ENCODE assay signal across 10 mouse cellular contexts in genomic region chr13:55478036-55478435, GRCm38 (mm10). TPM values are rescaled to one million over a fixed set of nuclear protein-coding genes. Genes with fewer than 3 reads are reported as not detected.
A peak's percentile ranks its signal among the peaks of the same experiment; 100 is the strongest.
DNase-seq lines count a peak whose midpoint lies in the region; ATAC-seq and TF ChIP-seq lines count a peak whose summit lies in the region.
"Had no signal": no experiment of that assay in that cellular context is flagged by ENCODE, and none has a peak within 500 bp of the region (broad histone marks: within the 10 kb centered on the region; RNA-seq: fewer than 3 reads in every experiment).

No protein-coding gene starts in this region.

- no peak for ATAC-seq in intestine, postnatal 0 days
- no peak for ATAC-seq in intestine, embryonic 16.5 days

- TF ChIP-seq CTCF in intestine, postnatal 0 days (IDR thresholded peaks at IDR 0.05; ENCODE audit: low read depth): peak; percentile 66
- TF ChIP-seq CTCF in thymus, adult 2 months (IDR thresholded peaks at IDR 0.05; ENCODE audit: borderline replicate concordance, control insufficient read depth, extremely low read depth, insufficient read depth, low read length, poor library complexity): no peak
- TF ChIP-seq CTCF in embryonic fibroblast, embryonic 13.5 days (IDR thresholded peaks at IDR 0.05; ENCODE audit: borderline replicate concordance, insufficient read depth, low read length): peak; percentile 49; the same call in 1 of the 2 replicates

- no peaks in the 10 kb centered on the region for H3K9me3 ChIP-seq in intestine, postnatal 0 days (ENCODE audit: control insufficient read depth)
- H3K9me3 ChIP-seq in intestine, embryonic 16.5 days (ENCODE audit: control insufficient read depth, low read length): no peaks in the 10 kb centered on the region
- H3K9me3 ChIP-seq: heart, embryonic 15.5 days; stomach, embryonic 15.5 days had no signal

- peaks cover 22% of the 10 kb centered on the region; the same call in 1 of the 2 replicates for H3K36me3 ChIP-seq in intestine, postnatal 0 days (ENCODE audit: control insufficient read depth, insufficient read depth)
- peaks cover 6% of the 10 kb centered on the region; the same call in 1 of the 2 replicates for H3K36me3 ChIP-seq in intestine, embryonic 16.5 days (ENCODE audit: control insufficient read depth, insufficient read depth, low read length)
- no peaks in the 10 kb centered on the region for H3K36me3 ChIP-seq in thymus, adult 2 months (ENCODE audit: control insufficient read depth, insufficient read depth, low read length)
- no peaks in the 10 kb centered on the region for H3K36me3 ChIP-seq in splenic B cell, adult 2 months (ENCODE audit: control insufficient read depth, insufficient read depth, low read length, poor library complexity, severe bottlenecking)

- peak; percentile 26 for DNase-seq in thymus, postnatal 0 days (ENCODE audit: low spot score)
- DNase-seq in thymus, adult 2 months: no peak
- DNase-seq in splenic B cell, adult 2 months (ENCODE audit: low read depth, low spot score): peak; percentile 68
- no peak for DNase-seq in urinary bladder, postnatal 4 days (ENCODE audit: low spot score in 2 of 2)
- DNase-seq in urinary bladder, adult 18-20 months (ENCODE audit: low spot score in 2 of 2): no peak

- H3K4me2 ChIP-seq in intestine, postnatal 0 days (replicated peaks; ENCODE audit: low read depth): no peak overlapping the region
- H3K4me2 ChIP-seq in intestine, embryonic 16.5 days (ENCODE audit: low read depth, low read length): no peak overlapping the region
- H3K4me2 ChIP-seq: heart, embryonic 15.5 days; stomach, embryonic 15.5 days had no signal

- H3K4me3 ChIP-seq in intestine, postnatal 0 days (ENCODE audit: low read depth, low read length): no peak overlapping the region
- H3K4me3 ChIP-seq in intestine, embryonic 16.5 days (ENCODE audit: low read length): no peak overlapping the region
- no peak overlapping the region for H3K4me3 ChIP-seq in thymus, adult 2 months (ENCODE audit: control insufficient read depth, insufficient read depth, low read length)
- no peak overlapping the region for H3K4me3 ChIP-seq in embryonic fibroblast, embryonic 13.5 days (ENCODE audit: insufficient read depth, low read length)
- H3K4me3 ChIP-seq: heart, embryonic 15.5 days; stomach, embryonic 15.5 days had no signal

- H3K27ac ChIP-seq in intestine, postnatal 0 days (ENCODE audit: low read depth, low read length): no peak overlapping the region
- no peak overlapping the region for H3K27ac ChIP-seq in intestine, embryonic 16.5 days (ENCODE audit: low read length)
- H3K27ac ChIP-seq in thymus, adult 2 months (ENCODE audit: control insufficient read depth, insufficient read depth, low read length): no peak overlapping the region
- no peak overlapping the region for H3K27ac ChIP-seq in embryonic fibroblast, embryonic 13.5 days (ENCODE audit: insufficient read depth, low read length)
- H3K27ac ChIP-seq: stomach, embryonic 15.5 days had no signal

- no peaks in the 10 kb centered on the region for H3K4me1 ChIP-seq in intestine, postnatal 0 days (replicated peaks; ENCODE audit: control insufficient read depth, insufficient read depth, low read length)
- peaks cover 14% of the 10 kb centered on the region for H3K4me1 ChIP-seq in intestine, embryonic 16.5 days (ENCODE audit: control insufficient read depth, insufficient read depth, low read length)
- H3K4me1 ChIP-seq in thymus, adult 2 months (replicated peaks; ENCODE audit: control insufficient read depth, insufficient read depth, low read length): peaks cover 10% of the 10 kb centered on the region
- peaks cover 7% of the 10 kb centered on the region for H3K4me1 ChIP-seq in embryonic fibroblast, embryonic 13.5 days (ENCODE audit: control insufficient read depth, insufficient read depth, low read length)

- H3K27me3 ChIP-seq in intestine, postnatal 0 days (replicated peaks; ENCODE audit: control insufficient read depth, insufficient read depth, low read length): peaks cover under 1% of the 10 kb centered on the region; the same call in 1 of the 2 replicates
- no peaks in the 10 kb centered on the region for H3K27me3 ChIP-seq in intestine, embryonic 16.5 days (replicated peaks; ENCODE audit: control insufficient read depth, insufficient read depth, low read length)
- no peaks in the 10 kb centered on the region; the same call in 1 of the 2 replicates for H3K27me3 ChIP-seq in thymus, adult 2 months (ENCODE audit: control insufficient read depth, insufficient read depth, low read length)
- no peaks in the 10 kb centered on the region for H3K27me3 ChIP-seq in splenic B cell, adult 2 months (ENCODE audit: control insufficient read depth, insufficient read depth, low read length, poor library complexity, severe bottlenecking)
- H3K27me3 ChIP-seq: stomach, embryonic 15.5 days had no signal

- no peak for TF ChIP-seq POLR2A in thymus, adult 2 months (IDR thresholded peaks at IDR 0.05; ENCODE audit: control insufficient read depth, extremely low read depth, insufficient read depth, low read length, poor library complexity)
- no peak for TF ChIP-seq POLR2A in embryonic fibroblast, embryonic 13.5 days (IDR thresholded peaks at IDR 0.05; ENCODE audit: low read depth, low read length)

- 57% methylated on average over 5 of the region's 5 CpGs for WGBS in intestine, postnatal 0 days
- 54% methylated on average over 5 of the region's 5 CpGs for WGBS in intestine, embryonic 16.5 days
- WGBS in thymus, adult 2 months: 76% methylated on average over 5 of the region's 5 CpGs

- H3K9ac ChIP-seq in intestine, postnatal 0 days (ENCODE audit: low read depth, low read length): no peak overlapping the region
- H3K9ac ChIP-seq in intestine, embryonic 16.5 days (ENCODE audit: low read depth, low read length): no peak overlapping the region
- H3K9ac ChIP-seq: heart, embryonic 15.5 days; stomach, embryonic 15.5 days had no signal

RNA-seq across cellular contexts. Expression of gene Dbn1, which starts 9.9 kb away (rescaled TPM):
- polyA plus RNA-seq in intestine, postnatal 0 days (2015; fragmentation: Nextera tagmentation; extraction: Ambion mirVana): 31.3 and 34.8 TPM in 2 replicates
- polyA plus RNA-seq in intestine, embryonic 16.5 days (2015; fragmentation: Nextera tagmentation; extraction: Ambion mirVana): 88.4 and 91.2 TPM in 2 replicates
- polyA plus RNA-seq in thymus, postnatal 0 days (2015; fragmentation: Nextera tagmentation; extraction: Ambion mirVana): 8.4 and 9.3 TPM in 2 replicates
- polyA plus RNA-seq in thymus, adult 2 months (2012; rRNA removed): 7.8 and 9.8 TPM in 2 replicates
- polyA plus RNA-seq in embryonic fibroblast, embryonic 13.5 days (2011; ENCODE audit: insufficient read length, low read depth, missing spikeins): 105 and 139 TPM in 2 replicates

RNA-seq across cellular contexts. Expression of gene Prr7, which starts 14.0 kb away (rescaled TPM):
- 0.14 and 0.27 TPM in 2 replicates for polyA plus RNA-seq in intestine, postnatal 0 days (2015; fragmentation: Nextera tagmentation; extraction: Ambion mirVana)
- polyA plus RNA-seq in intestine, embryonic 16.5 days (2015; fragmentation: Nextera tagmentation; extraction: Ambion mirVana): 0.10 and 0.18 TPM in 2 replicates
- 0.27 and 0.46 TPM in 2 replicates for polyA plus RNA-seq in thymus, postnatal 0 days (2015; fragmentation: Nextera tagmentation; extraction: Ambion mirVana)
- polyA plus RNA-seq in thymus, adult 2 months (2012; rRNA removed): 33.8 and 52.2 TPM in 2 replicates
- 2.5 and 4.6 TPM in 2 replicates for polyA plus RNA-seq in embryonic fibroblast, embryonic 13.5 days (2011; ENCODE audit: insufficient read length, low read depth, missing spikeins)

RNA-seq across cellular contexts. Expression of gene Grk6, which starts 33.2 kb away (rescaled TPM):
- polyA plus RNA-seq in intestine, postnatal 0 days (2015; fragmentation: Nextera tagmentation; extraction: Ambion mirVana): 10.5 and 11.4 TPM in 2 replicates
- 13.6 and 16.2 TPM in 2 replicates for polyA plus RNA-seq in intestine, embryonic 16.5 days (2015; fragmentation: Nextera tagmentation; extraction: Ambion mirVana)
- 76.9 and 87.8 TPM in 2 replicates for polyA plus RNA-seq in thymus, postnatal 0 days (2015; fragmentation: Nextera tagmentation; extraction: Ambion mirVana)
- 228 and 238 TPM in 2 replicates for polyA plus RNA-seq in thymus, adult 2 months (2012; rRNA removed)
- 37.7 and 42.9 TPM in 2 replicates for polyA plus RNA-seq in embryonic fibroblast, embryonic 13.5 days (2011; ENCODE audit: insufficient read length, low read depth, missing spikeins)

RNA-seq across cellular contexts. Expression of gene Pdlim7, which starts 35.4 kb away (rescaled TPM):
- 131 and 142 TPM in 2 replicates for polyA plus RNA-seq in intestine, postnatal 0 days (2015; fragmentation: Nextera tagmentation; extraction: Ambion mirVana)
- polyA plus RNA-seq in intestine, embryonic 16.5 days (2015; fragmentation: Nextera tagmentation; extraction: Ambion mirVana): 189 and 200 TPM in 2 replicates
- polyA plus RNA-seq in thymus, postnatal 0 days (2015; fragmentation: Nextera tagmentation; extraction: Ambion mirVana): 37.5 and 39.4 TPM in 2 replicates
- 25.6 and 29.5 TPM in 2 replicates for polyA plus RNA-seq in thymus, adult 2 months (2012; rRNA removed)
- 132 and 179 TPM in 2 replicates for polyA plus RNA-seq in embryonic fibroblast, embryonic 13.5 days (2011; ENCODE audit: insufficient read length, low read depth, missing spikeins)

RNA-seq across cellular contexts. Expression of gene Dok3, which starts 51.1 kb away (rescaled TPM):
- polyA plus RNA-seq in intestine, postnatal 0 days (2015; fragmentation: Nextera tagmentation; extraction: Ambion mirVana): 1.5 and 1.6 TPM in 2 replicates
- polyA plus RNA-seq in intestine, embryonic 16.5 days (2015; fragmentation: Nextera tagmentation; extraction: Ambion mirVana): 2.7 and 3.0 TPM in 2 replicates
- polyA plus RNA-seq in thymus, postnatal 0 days (2015; fragmentation: Nextera tagmentation; extraction: Ambion mirVana): 2.6 and 2.7 TPM in 2 replicates
- 18.2 and 21.9 TPM in 2 replicates for polyA plus RNA-seq in thymus, adult 2 months (2012; rRNA removed)
- polyA plus RNA-seq in embryonic fibroblast, embryonic 13.5 days (2011; ENCODE audit: insufficient read length, low read depth, missing spikeins): 0.60 and 0.79 TPM in 2 replicates

Comparison
In these comparisons a context has a peak if more than half of its experiments do, and no peak if none do; other contexts are left out.
1. DNase-seq: peak in thymus, postnatal 0 days (single experiment) and splenic B cell, adult 2 months (single experiment); none in thymus, adult 2 months (single experiment), urinary bladder, postnatal 4 days (0 of 2) and urinary bladder, adult 18-20 months (0 of 2).